Mouse (Mus musculus) liver, embryonic 15.5 days (tissue): ENCODE results near the gene Upk1b. TPM values are rescaled to one million over a fixed set of nuclear protein-coding genes. Genes with fewer than 3 reads are reported as not detected.
A peak's percentile ranks its signal among the peaks of the same experiment; 100 is the strongest.

Experiments used
- ATAC-seq: fragments of 200-750 bp; cut with Nextera tagmentation; 2 replicates; pipeline ENCODE4 v1.8.0; 2017; ENCODE audit warnings: moderate number of reproducible peaks, mild to moderate bottlenecking, moderate library complexity; ENCODE audit not compliant: insufficient read depth
- H3K27ac ChIP-seq: fragments of 300-500 bp; sonication (generic); replicated peaks from 2 replicates; pipeline ENCODE4 v1.5.1; 2015; ENCODE audit warnings: mild to moderate bottlenecking, inconsistent platforms
- H3K27me3 ChIP-seq: fragments of 300-500 bp; sonication (generic); 2 replicates; pipeline ENCODE4 v1.6.1; 2015; ENCODE audit warnings: mild to moderate bottlenecking, inconsistent platforms
- H3K36me3 ChIP-seq: fragments of 300-500 bp; sonication (generic); replicated peaks from 2 replicates; pipeline ENCODE4 v1.6.1; 2015; ENCODE audit warnings: moderate library complexity, mild to moderate bottlenecking, inconsistent platforms
- H3K4me1 ChIP-seq: fragments of 300-500 bp; sonication (generic); replicated peaks from 2 replicates; pipeline ENCODE4 v1.6.1; 2015; ENCODE audit warnings: inconsistent platforms
- H3K4me2 ChIP-seq: fragments of 300-500 bp; sonication (generic); 2 replicates; pipeline ENCODE4 v1.6.1; 2015; ENCODE audit warnings: moderate library complexity, mild to moderate bottlenecking, inconsistent platforms
- H3K4me3 ChIP-seq: fragments of 300-500 bp; sonication (generic); replicated peaks from 2 replicates; pipeline ENCODE4 v1.5.1; 2015; ENCODE audit warnings: mild to moderate bottlenecking, inconsistent platforms
- H3K9ac ChIP-seq: fragments of 300-500 bp; sonication (generic); 2 replicates; pipeline ENCODE4 v1.6.1; 2015; ENCODE audit warnings: moderate library complexity, mild to moderate bottlenecking, inconsistent platforms
- H3K9me3 ChIP-seq: fragments of 300-500 bp; sonication (generic); replicated peaks from 2 replicates; pipeline ENCODE4 v1.6.1; 2016; ENCODE audit warnings: inconsistent platforms
- whole genome bisulfite sequencing: fragments of 180-500 bp; shearing (Covaris S2); methylation state at CpG from one replicate; pipeline ENCODE4 v1.1.7; 2015; ENCODE audit warnings: mixed read lengths; ENCODE audit not compliant: insufficient replicate concordance; 5-methylcytosine and 5-hydroxymethylcytosine counted together
- polyA plus RNA-seq: library from polyadenylated mRNA; unstranded; fragments of >200 nt; fragmentation: Nextera tagmentation; extraction: Ambion mirVana; gene quantifications from 2 replicates; pipeline ENCODE4 v1.2.1, GENCODE M21; 2015

The Upk1b gene
- polyA plus RNA-seq, 1 experiment from 2014 or later: 1.8 TPM

- no peak for ATAC-seq
- Histone ChIP-seq H3K4me3 (peak overlapping the region; percentile 53), H3K9me3 (no peaks in the 10 kb centered on the region), H3K9ac (peak overlapping the region; percentile 18; the same call in 1 of the 2 replicates), H3K36me3 (no peaks in the 10 kb centered on the region), H3K4me1 (peaks cover 3% of the 10 kb centered on the region; the same call in 1 of the 2 replicates), H3K4me2 (peak overlapping the region; percentile 63), H3K27me3 (peaks cover 56% of the 10 kb centered on the region), H3K27ac (no peak overlapping the region)
- WGBS: under 1% methylated on average over 13 of the region's 13 CpGs
These were observed 57.4 kb downstream of the Upk1b start for GRCm38 (mm10) chr16:38742659-38743131.

GRCm38 (mm10) chr16:38742113-38742658 lies 57.9 kb downstream of the Upk1b start, which contains the start of gene B4galt4:
Gene B4galt4, plus strand, starts transcription at chr16:38742264.
- Histone ChIP-seq H3K9ac (peak within 1 kb of the TSS; percentile 18; the same call in 1 of the 2 replicates), H3K27ac (no peak within 1 kb of the TSS), H3K4me1 (peaks cover 3% of the 10 kb centered on the region; the same call in 1 of the 2 replicates), H3K9me3 (no peaks in the 10 kb centered on the region), H3K36me3 (no peaks in the 10 kb centered on the region), H3K27me3 (peaks cover 56% of the 10 kb centered on the region), H3K4me3 (peak within 1 kb of the TSS; percentile 53), H3K4me2 (peak within 1 kb of the TSS; percentile 63)
- WGBS: 0% methylated on average over 53 of the region's 69 CpGs
- ATAC-seq: peak; percentile 28; the same call in 1 of the 2 replicates

DNA sequence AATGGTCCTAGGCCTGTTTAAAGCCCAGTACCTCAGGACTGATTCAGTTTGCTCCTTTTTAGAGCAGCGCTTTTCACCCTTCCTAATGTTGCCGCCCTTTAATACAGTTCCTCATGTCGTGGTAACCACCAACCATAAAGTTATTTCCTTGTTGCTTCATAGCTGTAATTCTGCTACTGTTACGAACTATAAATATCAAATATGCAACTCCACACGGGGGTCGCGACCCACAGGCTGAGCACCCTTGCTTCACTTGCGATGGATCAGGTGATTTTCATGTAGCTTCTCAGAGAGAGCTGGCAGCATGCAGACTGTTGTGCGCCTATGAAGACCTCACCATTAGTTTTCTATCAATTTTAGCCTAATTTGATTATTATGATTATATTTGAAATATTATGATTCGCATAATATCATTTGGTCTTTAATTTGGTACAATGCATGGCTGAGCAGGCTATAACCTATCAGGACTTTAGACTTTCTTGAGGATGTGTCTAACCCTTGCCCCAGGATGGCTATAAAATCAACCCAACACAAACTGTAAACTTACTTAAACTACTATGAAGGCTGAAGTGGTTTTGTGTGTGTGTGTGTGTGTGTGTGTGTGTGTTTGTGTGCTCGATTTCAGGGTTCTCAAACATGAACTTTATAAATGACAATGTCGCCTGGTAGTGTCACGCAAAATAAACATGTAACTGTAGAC lies 58.8 kb downstream of the Upk1b start:
- Histone ChIP-seq H3K4me1 (peaks cover 3% of the 10 kb centered on the region; the same call in 1 of the 2 replicates), H3K9me3 (no peaks in the 10 kb centered on the region), H3K4me2 (peak overlapping the region; percentile 63), H3K36me3 (no peaks in the 10 kb centered on the region), H3K27ac (no peak overlapping the region), H3K4me3 (no peak overlapping the region), H3K9ac (no peak overlapping the region), H3K27me3 (peaks cover 56% of the 10 kb centered on the region)
- ATAC-seq: no peak
- WGBS: 56% methylated on average over 13 of the region's 13 CpGs

DNA sequence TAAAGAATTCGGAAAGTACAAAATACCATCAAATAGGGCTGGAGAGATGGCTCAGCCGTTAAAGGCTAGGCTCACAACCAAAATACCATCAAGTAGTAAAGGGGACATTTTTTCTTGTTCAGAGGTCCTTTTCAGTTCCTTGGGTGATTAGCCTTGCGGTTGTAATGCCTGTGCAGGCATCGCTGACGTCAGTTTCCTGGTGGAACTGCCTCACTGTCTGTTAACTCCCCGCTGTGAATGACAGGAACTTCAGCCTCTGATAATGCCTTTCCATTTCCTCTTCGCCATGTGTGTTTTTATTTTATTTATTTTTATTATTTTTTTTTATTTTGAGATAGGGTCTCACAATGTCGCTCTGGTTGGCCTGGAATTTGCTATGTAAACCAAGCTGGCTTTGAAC lies 69.2 kb downstream of the Upk1b start:
- no peak overlapping the region for H3K4me3 ChIP-seq
- no peaks in the 10 kb centered on the region for H3K9me3 ChIP-seq
- 12% methylated on average over 8 of the region's 8 CpGs for WGBS
- no peak for ATAC-seq
- no peaks in the 10 kb centered on the region for H3K36me3 ChIP-seq
- no peak overlapping the region for H3K9ac ChIP-seq
- H3K4me1 ChIP-seq: no peaks in the 10 kb centered on the region
- no peak overlapping the region for H3K4me2 ChIP-seq
- H3K27ac ChIP-seq: no peak overlapping the region
- peaks cover 42% of the 10 kb centered on the region; the same call in 1 of the 2 replicates for H3K27me3 ChIP-seq

DNA sequence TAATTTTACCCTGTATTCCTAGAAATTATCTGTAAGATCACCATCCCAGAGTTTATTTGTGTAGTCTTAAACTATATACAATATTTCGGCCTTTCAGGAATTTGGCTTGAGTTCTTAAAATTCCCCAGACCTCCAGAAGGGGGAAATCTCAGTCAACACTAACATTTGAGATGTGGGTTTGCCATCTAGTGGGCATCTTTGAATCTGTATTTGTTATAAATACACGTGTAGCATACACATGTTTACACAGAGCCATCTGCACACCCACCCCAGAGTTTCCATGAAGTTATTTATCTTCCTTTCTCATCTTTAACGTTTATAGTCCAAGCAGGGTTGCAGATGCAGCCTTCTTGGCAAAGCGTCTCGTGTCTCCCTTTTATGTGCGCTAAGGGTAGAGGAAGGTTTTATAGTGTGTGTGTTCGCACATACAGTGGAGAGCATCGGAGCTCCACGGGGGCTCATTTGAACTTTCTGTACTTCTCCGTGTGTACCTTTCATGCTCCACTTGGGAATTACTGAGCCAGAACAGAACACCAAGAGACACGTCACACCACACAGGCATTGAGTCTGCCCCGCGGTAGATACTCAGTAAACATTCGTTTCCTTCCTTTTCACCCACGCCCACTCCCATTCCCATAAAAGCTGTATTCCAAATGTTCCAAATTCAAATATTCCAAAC lies 70.4 kb downstream of the Upk1b start:
- no peak overlapping the region for H3K4me3 ChIP-seq
- H3K36me3 ChIP-seq: no peaks in the 10 kb centered on the region
- no peak for ATAC-seq
- WGBS: 47% methylated on average over 15 of the region's 15 CpGs
- H3K9me3 ChIP-seq: no peaks in the 10 kb centered on the region
- H3K27me3 ChIP-seq: peaks cover 47% of the 10 kb centered on the region
- H3K27ac ChIP-seq: no peak overlapping the region
- H3K9ac ChIP-seq: no peak overlapping the region
- H3K4me1 ChIP-seq: no peaks in the 10 kb centered on the region
- H3K4me2 ChIP-seq: no peak overlapping the region

DNA sequence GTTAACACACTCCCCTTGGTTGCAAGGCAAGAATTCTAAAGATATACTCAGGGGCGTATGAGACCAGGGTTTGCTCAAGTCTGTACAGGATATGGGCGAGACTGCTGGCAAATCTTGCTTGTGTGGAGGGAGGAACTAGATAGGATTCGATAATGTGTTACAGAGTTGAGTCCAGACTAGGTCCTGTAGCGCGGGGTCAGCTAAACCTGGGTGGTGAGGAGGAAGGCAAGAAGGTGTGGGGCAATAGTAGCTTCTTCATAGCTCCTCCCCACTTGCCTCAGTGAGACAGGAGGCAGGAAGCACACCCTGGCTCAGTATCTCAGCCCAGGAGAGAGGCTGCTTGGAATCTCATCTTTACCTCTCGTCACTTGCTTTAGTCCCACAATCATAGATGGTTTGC lies 71.0 kb downstream of the Upk1b start:
- 56% methylated on average over 6 of the region's 6 CpGs for WGBS
- Histone ChIP-seq H3K4me1 (no peaks in the 10 kb centered on the region), H3K36me3 (no peaks in the 10 kb centered on the region), H3K9ac (no peak overlapping the region), H3K27ac (no peak overlapping the region), H3K9me3 (no peaks in the 10 kb centered on the region), H3K4me2 (no peak overlapping the region), H3K27me3 (peaks cover 51% of the 10 kb centered on the region), H3K4me3 (no peak overlapping the region)
- no peak for ATAC-seq

- Histone ChIP-seq H3K9ac (no peak overlapping the region), H3K9me3 (no peaks in the 10 kb centered on the region), H3K27ac (no peak overlapping the region), H3K4me3 (no peak overlapping the region), H3K36me3 (no peaks in the 10 kb centered on the region), H3K4me1 (no peaks in the 10 kb centered on the region), H3K27me3 (peaks cover 52% of the 10 kb centered on the region), H3K4me2 (no peak overlapping the region)
- ATAC-seq: no peak
- 70% methylated on average over 15 of the region's 15 CpGs for WGBS
These were observed 71.5 kb downstream of the Upk1b start for GRCm38 (mm10) chr16:38728576-38729132.

GRCm38 (mm10) chr16:38724974-38725373 lies 75.2 kb downstream of the Upk1b start:
- Histone ChIP-seq H3K9me3 (no peaks in the 10 kb centered on the region), H3K9ac (no peak overlapping the region), H3K27ac (no peak overlapping the region), H3K27me3 (peaks cover 28% of the 10 kb centered on the region), H3K36me3 (no peaks in the 10 kb centered on the region), H3K4me3 (no peak overlapping the region), H3K4me2 (no peak overlapping the region), H3K4me1 (no peaks in the 10 kb centered on the region)
- WGBS: 29% methylated on average over 13 of the region's 13 CpGs
- ATAC-seq: no peak

DNA sequence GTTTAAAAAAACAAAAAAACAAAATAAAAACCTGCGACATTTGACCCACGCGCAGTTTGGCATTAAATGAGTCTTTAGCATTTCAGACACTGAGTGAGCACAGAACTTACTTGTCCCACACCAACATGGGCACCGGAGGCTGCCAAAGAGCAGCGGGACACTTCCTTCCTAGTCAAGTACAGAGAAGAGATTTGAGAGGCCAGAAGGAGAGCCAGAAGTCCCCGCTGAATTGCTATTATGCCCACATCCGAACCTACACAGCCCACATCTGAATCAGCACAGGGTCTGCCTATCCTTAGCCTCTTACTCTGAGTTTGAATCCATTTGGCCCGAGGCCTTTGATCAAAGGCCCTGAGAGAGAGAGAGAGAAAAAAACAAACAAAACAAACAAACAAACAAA lies 75.9 kb downstream of the Upk1b start:
- Histone ChIP-seq H3K4me2 (no peak overlapping the region), H3K27me3 (peaks cover 22% of the 10 kb centered on the region), H3K9me3 (no peaks in the 10 kb centered on the region), H3K36me3 (no peaks in the 10 kb centered on the region), H3K4me1 (no peaks in the 10 kb centered on the region), H3K4me3 (no peak overlapping the region), H3K27ac (no peak overlapping the region), H3K9ac (no peak overlapping the region)
- 44% methylated on average over 8 of the region's 8 CpGs for WGBS
- ATAC-seq: no peak
